Mouse (Mus musculus): Measurements from ENCODE around the gene Sh3rf1.

The Sh3rf1 gene

GRCm38 (mm10) chr8:61286394-61286793, 62.7 kb downstream of the Sh3rf1 start:
- no peak for DNase-seq (ENCODE audit: low read depth, low spot score)

- no peak for DNase-seq (ENCODE audit: low read depth, low spot score)
Observed at GRCm38 (mm10) chr8:61286795-61287385, 63.2 kb downstream of the Sh3rf1 start.

GRCm38 (mm10) chr8:61288006-61288566, 64.4 kb downstream of the Sh3rf1 start:
- no peak for DNase-seq (ENCODE audit: low read depth, low spot score)

- no peak for DNase-seq (ENCODE audit: low read depth, low spot score)
Observed at GRCm38 (mm10) chr8:61288676-61289075, 65.0 kb downstream of the Sh3rf1 start.

DNA sequence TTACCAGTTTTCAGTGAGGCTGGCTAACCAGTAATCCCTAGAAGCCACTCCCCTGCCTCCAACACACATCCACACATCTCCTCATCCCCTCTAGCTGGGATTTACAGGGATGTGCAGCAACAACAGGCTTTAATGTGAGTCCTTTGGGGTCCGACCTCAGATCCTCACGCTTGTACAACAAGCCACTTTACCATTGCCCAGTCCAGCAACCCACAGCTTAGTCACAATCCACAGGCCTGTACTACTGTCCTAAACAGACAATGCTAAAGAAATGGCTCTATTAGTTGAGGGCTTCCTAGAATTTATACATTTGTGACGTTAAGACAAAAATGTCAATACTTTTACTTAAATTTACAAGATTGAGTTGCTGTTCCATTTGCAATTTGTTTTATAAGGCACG, 71.4 kb downstream of the Sh3rf1 start:
- DNase-seq (ENCODE audit: low read depth, low spot score) = no peak

- no peak for DNase-seq (ENCODE audit: low read depth, low spot score)
Observed at GRCm38 (mm10) chr8:61295441-61295840, 71.8 kb downstream of the Sh3rf1 start.

DNA sequence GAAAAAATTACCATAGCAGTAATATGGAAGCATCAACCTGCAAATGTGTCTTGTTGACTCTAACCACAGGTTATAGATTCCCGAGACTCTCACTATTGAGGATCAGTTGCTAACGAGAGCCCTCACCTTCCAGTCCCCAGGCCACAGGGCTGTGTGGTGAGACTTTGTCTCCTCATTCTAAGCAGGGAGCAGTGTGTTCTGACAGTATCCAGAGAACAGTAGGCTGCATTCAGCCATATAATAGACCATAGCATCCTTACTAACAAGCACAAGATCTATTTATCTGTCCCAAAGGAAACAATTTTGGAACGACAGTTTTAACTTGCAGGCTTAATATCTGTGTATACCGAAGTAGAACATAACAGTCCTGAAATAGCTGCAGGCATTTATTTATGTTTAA, 75.2 kb downstream of the Sh3rf1 start:
- no peak for DNase-seq (ENCODE audit: low read depth, low spot score)

- no peak for DNase-seq (ENCODE audit: low read depth, low spot score)
Observed at GRCm38 (mm10) chr8:61301298-61302028, 77.8 kb downstream of the Sh3rf1 start.

- DNase-seq (ENCODE audit: low read depth, low spot score) = no peak
Observed at GRCm38 (mm10) chr8:61302029-61302368, 78.3 kb downstream of the Sh3rf1 start.

GRCm38 (mm10) chr8:61305451-61306070, 81.9 kb downstream of the Sh3rf1 start:
- DNase-seq (ENCODE audit: low read depth, low spot score) = no peak

GRCm38 (mm10) chr8:61306501-61307112, 82.9 kb downstream of the Sh3rf1 start:
- no peak for DNase-seq (ENCODE audit: low read depth, low spot score)

GRCm38 (mm10) chr8:61308896-61309295, 85.2 kb downstream of the Sh3rf1 start:
- no peak for DNase-seq (ENCODE audit: low read depth, low spot score)

DNA sequence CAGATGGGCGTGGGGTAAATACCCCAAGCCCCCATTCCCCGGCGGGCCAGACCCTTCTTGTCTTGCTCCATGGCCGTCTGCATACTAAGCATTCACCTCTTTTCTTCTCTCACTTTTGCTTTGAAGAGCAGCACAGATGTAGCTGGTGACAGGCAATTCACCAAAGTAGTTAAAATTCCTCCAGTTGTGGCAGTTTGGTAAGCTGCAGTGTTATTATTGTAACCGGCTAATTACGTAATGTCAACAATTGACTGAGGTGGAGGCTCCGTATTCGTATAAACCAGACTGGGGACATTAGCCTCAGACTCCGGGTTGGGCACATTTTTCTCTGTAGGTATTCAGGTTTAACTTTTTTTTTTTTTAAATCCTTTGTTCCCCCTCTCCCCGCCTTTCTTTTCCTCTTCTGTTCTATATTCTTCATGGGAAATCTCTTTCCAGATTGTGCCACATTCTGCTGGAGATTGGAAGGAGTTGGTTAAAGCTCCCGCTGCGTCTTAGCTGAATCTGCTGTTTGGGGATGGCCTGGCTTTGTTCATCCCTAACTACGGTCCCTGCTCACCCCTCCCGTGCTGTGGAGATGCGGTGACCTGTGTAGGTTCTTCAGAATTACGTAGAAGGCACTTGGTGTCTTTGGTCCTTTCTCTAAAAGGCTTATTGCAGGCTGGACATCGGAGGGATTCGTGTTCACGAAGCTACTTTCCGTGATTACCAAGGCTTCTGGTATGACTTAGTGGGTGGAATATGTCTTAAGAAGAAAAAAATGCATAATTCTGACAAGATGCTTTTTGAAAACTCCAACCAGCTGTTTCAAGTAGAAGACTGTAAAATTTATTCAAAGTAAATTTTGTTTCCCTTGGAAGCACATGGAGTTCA, 86.1 kb downstream of the Sh3rf1 start:
- DNase-seq (ENCODE audit: low read depth, low spot score) = no peak

DNA sequence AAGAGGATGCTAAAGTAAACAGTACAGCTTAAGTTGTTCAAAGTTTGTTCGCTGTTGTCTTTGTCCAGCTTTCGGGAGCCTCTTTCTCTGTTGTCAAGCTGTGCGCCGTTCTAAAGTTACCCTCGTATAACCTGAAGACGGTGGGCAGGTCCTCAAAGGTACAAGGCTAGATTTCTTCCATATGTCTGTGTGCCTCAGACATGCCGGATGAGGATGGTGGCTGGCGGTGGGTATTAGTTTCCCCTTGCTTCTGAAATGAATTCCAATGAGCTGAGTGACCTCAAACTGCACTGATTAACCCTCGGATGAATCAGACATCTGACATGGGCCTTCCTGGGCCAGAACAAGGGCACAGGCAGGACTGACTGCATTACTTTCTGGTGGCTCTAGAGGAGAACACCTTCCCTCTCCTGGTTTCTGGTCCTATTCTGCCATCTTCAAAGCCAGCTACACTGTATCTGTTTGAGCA, 86.8 kb downstream of the Sh3rf1 start:
- DNase-seq (ENCODE audit: low read depth, low spot score) = no peak

- no peak for DNase-seq (ENCODE audit: low read depth, low spot score)
Observed at GRCm38 (mm10) chr8:61313016-61313415, 89.3 kb downstream of the Sh3rf1 start.

DNA sequence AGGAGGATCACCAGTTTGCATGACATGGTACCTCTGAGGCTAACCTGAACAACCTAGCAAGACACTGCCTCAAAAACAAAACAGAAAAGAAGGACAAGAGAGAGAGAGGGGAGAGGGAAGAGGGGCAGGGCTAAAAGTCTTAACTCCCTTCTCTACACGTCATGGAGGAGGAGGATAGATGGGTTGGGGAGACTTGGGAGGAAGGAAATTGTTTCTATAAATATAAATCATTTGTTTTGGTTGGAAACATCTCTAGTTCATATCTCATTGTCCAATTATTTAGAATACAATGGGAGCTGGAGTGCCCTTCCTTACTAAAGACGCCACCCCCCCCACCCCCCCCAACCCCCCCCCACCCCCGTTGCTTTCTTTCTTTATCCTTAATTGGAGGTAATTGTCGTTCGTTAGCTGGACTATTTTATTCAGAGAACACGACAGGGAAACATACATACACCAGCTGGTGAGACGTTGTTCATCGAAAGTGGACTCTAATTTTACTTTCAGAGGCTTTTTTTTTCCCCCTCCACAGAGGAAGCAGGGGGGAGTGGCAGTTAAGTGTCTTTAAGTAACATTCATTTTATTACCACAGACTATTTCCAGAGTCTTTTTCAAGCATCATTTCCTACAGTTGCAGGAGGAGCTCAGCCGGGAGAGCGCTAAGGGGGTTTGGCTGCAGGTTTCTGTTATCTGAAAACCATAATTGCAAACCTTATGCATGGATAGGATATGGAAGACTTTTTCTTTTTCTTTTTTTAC, 92.5 kb downstream of the Sh3rf1 start:
- no peak for DNase-seq (ENCODE audit: low read depth, low spot score)

DNA sequence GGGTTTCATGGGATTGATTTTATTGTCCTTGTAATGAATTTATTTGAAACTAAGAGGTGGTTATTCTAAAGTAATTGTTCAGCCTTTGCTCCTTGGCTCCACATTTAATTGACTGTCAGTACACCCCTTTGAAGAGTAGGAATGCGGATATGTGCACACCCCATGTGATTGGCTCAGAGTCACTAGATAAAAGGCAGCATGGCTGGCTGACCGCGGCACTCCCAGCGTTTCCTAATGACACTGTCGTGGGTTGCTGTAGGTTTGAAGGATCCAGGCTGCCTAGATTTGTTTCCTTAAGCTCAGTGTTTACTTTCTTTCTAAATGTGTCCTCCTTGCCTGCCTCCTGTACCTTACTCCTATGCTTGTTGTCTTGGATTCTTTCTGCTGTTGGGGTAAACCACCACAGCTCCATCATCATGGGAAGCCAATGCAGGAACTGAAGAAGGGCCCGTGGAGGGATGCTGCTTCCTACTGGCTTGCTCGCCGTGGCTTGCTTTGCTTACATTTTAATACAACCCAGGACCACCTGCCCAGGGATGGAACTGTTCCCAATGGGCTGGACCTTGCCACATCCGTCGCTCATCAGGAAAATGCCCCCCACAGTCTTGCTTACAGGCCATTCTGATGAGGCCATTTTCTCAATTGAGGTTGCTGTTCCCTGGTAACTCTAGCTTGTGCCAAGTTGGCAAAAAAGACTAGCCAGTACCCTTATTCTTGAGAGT, 93.3 kb downstream of the Sh3rf1 start:
- DNase-seq (ENCODE audit: low read depth, low spot score) = no peak

GRCm38 (mm10) chr8:61317535-61318136, 94.0 kb downstream of the Sh3rf1 start:
- DNase-seq (ENCODE audit: low read depth, low spot score) = no peak

DNA sequence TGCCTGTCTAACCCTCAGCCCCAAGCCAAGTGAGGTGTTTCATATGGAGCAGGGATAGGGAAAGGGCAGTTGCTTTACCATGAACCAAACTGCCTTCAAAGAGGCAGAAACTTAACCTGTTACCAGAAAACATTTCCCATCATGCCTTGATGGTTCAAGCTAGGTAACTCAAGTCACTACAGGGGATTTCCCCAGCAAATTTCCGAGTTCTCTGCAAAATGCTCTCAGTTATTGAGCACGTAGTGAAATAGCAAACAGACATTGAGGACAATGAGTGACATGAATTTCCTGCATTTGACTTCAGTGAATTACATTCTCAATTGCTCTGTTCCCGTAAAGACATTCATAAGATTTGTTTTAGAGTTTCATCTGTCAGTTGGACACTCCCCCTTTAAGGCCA, 97.5 kb downstream of the Sh3rf1 start:
- DNase-seq (ENCODE audit: low read depth, low spot score) = no peak
